Mouse (Mus musculus) right cerebral cortex, postnatal 14 days (tissue): ENCODE measurements around the gene Mtln.

Source experiments
- DNase-seq: peaks from one replicate; pipeline ENCODE4 v3.0.0; 2022

Mtln gene

DNA sequence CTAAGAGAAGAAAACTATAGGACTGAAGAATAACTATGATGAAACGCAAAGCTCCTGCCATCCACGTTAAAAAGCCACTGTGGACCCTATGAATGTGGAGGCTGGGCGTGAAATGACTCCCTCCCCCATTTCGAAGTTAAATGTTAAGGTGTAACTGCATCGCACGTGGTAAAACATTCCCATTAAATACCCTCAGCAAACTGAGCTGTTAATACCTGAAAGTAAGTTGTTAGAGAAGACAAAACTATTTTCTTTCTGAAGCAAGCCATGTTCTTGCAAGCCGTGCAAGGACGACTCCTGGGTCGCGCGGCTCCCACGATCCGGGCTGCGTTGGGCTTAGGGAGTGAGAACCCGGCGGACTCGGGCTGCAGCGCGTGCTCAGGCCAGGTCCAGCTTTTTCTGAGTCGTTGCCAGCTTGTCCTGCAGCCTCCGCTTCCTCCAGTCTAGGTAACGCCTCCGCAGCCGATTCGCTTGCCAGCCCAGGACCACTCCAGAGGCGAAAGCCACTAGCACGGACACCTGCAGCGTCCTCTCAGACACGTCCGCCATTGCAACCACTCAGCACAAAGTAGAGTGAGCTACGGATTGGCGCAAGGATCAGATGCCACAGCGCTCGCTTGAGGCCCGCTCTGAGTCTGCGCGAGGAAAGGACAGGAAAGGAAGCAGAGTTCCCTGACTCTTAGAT is at the start of gene Mtln:
Mtln (minus strand) TSS at position 570 of the 685 bp plus-strand sequence.
- peak; percentile 82 for DNase-seq

DNA sequence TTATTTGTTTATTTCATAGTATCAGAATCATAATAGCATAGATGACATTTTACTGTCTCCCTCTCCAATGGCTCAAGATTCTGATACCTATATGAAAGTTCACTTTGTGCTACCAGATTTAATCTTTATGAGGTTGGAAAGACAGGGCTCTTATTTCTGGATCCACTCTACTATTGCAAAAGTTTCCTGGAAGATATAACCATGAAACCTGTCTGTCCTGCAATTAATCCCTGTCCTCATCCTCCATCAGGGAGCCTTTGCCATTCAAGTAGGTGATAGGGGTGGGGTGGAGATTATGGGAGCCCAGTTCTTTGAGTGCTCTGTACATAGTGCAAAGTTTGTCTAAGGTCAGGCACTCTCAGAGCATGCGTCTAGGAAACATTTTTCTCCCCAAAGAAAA is 49.1 kb upstream of the Mtln start:
- DNase-seq, result no peak

DNA sequence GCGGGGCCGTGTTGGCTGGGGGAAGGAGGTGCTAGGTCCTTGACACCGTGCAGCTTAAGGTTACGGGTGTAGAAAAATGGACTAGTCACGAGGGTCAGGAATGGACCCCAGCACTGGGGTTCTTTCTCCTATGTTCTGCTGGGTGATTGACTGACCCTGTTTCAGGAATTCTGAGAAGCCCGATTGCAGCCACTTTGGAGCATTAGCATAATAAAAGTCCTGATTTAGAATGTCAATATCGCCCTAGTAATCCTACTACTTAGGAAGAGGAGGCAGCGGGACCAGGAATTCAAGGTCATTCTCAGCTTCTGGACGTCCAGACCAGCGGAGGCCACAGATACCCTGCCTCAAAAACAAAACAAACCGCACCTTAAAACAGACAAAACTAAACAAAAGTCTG is 47.1 kb upstream of the Mtln start:
- DNase-seq, result no peak

DNA sequence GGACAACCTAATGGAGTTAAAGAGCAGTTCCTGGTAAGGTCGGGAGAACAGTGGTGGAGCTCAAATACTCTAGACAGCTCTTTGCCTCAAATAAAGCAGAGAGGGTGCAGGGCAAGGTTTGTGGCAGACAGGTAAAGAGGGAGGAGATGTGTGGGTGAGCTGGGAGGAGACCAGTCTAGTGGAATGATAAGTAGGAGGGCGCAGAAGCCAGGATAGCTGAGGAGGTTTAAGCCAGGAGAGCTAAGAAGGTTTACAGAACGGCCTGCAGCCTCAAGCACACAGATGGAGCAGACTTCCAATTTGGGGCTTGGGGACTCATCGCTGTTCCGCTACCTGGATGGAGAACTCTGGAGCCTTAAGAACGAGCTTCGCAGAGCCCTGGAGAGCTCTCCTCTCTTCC is 46.3 kb upstream of the Mtln start, which contains the start of gene Acoxl:
Acoxl (plus strand) TSS at position 301 of the 400 bp plus-strand sequence.
- DNase-seq, result no peak

DNA sequence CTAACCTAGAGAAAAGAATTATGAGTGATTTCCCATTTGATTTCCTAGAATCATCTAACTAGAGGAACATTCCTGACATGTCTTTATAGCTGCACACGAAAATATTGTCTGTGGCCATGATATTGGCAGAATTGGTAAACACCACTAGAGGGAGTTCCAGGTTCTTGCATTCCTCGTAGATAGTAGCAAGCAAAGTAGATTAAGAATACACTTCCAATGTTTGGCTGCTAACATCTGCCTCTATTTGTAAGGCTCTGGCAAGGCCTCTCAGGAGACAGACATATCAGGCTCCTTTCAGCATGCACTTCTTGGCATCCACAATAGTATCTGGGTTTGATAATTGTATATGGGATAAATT is 40.5 kb upstream of the Mtln start:
- DNase-seq, result no peak

DNA sequence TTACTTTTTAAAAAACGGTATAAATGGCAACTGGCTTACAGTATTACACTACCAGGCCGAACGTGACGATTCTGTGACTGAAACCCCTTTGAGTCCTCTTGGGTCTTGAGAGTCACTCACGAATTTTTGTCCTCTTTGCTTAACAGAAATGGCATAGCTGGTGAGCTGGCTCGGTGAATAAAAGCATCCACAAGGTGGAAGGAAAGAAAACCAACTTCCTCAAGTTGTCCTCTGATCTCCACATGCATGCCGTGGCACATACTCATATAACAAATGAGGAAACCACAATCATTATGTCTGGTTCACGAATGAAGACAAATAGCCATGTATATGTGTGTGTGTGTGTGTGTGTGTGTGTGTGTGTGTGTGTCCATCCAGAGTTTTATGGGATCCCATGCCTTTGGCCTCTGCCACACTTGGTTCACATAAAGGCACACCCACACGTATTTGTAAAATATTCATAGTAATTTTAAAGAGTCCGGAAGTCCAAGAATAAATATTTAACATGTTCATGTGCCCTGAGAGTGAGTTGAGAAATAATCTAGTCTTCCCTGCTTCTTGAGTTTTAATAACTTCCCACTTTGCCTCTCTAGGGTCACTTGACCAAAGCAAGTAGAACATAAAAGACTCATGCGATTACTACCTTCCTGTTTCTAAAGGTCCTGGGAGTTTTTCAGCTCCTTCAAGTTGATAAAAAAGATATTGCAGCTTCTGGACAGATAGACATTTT is 40.0 kb upstream of the Mtln start:
- no peak for DNase-seq

DNA sequence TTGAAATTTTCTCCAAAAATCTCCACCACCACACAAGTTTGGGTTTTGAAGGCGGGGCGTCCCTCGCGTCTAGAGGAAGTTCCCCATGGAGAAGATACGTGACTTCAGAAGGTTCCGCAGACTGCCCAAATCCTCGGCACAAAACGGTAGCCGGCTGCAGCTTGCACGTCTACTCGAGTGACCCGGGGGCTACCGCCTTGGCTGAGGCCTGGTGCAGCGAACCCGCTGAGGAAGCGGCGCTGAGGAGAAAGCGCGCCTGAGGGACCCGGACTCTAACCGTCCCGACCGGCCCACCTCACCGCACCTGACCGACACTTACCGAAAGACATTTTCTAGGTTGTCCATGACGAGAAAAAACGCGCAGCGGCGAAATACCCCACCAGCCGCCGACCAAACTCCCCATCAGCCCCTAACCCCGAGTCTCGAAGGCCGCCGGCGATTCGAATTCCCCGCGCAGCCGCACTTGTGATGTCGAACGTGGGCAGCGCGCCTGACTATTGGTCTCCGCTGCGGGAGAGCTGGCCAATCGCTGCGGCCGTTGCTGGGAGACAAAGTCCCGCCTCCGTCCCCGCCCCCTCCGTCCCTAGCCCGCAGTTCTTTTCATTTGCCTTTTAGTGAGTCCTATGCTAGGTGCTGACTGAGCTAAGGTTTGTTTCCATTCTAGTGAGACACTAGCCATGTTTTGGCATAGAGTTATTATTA is 39.3 kb upstream of the Mtln start, which contains the start of gene Bub1:
Bub1 (minus strand) TSS at position 465 of the 702 bp plus-strand sequence.
- DNase-seq, result peak; percentile 98

DNA sequence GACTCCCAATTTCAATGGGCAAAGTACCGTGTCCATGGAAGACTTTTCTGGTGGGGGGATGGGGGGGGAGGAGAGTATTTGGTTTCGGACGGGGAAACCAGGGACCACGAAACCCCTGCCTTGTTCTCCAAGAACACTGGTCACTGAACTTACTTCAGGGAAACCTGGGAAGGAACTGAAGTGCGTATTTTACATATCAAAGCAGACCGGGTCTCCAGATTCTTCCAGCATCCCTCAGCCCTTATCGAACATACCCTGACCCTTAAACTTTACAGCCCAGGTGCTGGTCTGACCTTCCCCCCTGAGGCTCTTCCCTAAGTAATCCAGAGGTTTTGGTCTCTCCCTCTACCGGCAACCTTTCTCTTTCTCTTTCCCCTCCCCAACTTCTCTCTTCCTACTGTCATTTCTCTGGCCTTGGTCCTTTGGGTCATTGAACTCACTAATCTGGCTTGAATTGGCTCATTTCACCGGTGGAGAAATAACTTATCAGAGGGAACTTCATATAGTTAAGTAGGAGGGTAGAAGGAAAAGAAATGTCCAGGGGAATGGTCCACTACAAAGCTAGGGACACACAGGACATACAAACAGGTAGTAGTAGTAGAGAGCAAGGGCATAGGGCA is 2.5 kb downstream of the Mtln start:
- no peak for DNase-seq

DNA sequence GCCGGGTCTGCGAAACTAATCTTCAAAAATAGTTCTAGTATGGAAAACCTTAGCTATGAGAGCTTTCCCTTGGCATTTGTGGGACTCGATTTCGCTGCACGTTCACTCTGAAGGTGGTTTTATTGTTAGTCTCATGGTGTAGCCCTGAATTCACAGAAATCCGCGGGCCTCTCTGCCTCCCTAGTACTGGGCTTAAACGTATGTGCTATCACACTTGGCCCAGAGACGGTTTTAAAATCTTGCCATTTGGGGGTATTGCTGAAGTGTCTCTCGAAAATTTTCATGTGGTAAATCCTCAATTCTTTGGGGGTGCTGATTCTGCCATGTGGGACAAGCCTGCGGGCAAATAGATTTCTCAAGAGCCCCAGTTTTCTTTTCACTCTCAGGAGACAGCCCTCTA is 3.1 kb downstream of the Mtln start:
- no peak for DNase-seq

DNA sequence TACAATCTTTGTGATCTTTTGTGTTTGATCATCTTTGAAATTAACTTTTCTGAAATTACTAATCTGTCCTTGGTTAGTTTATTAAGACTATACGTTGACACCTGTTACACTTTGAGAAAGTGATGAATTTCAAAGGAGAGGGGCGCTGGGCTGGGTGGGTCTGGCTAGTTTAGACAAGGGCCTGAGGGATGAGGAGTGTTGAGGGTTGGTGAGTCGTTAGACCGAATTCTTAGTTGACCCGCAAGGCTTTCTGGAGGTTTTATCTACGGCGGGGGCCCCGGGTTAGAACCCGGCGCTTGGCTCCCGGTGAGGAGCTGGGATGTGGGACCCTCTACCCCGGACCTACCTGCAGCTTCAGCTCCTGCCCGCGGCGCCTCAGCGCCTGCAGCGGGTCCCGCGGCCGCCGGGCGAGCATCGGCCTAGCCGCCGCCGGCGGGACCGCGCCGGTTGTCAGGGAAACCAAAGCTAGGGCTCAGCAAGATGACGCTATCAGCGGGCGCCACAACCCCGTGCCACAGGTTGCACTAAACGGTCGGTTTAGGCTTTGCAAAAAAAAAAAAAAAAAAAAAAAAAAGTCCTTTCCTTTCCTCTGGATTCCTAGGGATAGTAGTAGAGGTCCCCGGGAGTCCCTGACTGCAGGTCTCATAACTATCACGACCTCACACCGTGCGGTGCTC is 3.7 kb downstream of the Mtln start, which contains the start of gene Nphp1:
Nphp1 (minus strand) TSS at position 458 of the 677 bp plus-strand sequence.
- DNase-seq, result peak; percentile 87

DNA sequence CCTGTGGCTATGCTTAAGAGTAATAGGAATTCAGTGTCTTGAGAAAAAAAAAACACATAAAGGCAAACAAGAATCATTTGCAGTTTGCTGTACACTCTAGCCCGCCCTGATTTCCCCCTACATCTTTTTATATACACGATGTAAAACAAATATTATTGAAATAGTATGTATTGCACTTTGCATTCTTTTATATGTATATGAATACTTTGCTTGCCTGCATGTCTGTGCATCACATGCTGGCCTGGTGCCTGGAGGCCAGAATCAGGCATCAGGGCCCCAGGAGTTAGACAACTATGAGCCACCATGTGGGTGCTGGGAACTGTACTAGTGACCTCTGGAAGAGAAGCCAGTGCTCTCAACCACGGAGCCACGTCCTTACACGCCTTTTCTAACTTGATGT is 5.1 kb downstream of the Mtln start:
- DNase-seq, result no peak

DNA sequence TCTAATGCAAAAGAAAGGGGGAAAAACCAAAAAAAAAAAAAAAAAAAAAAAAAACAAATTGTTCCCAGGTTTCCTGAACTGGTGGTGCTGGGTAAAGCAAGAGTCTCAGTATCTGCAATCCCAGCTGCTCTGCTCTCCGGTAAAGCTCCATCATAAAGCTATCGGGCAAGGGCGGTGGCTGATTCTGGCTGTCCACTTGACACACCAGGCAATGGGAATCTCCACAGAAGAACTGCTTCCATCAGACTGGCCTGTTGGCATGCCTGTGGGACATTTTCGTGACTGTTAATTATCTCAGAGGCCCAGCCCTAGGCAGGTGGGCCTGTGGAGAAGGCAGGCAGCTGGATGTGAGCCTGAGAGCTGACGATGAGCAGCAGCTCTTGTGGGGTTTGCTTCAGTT is 13.8 kb downstream of the Mtln start:
- no peak for DNase-seq

DNA sequence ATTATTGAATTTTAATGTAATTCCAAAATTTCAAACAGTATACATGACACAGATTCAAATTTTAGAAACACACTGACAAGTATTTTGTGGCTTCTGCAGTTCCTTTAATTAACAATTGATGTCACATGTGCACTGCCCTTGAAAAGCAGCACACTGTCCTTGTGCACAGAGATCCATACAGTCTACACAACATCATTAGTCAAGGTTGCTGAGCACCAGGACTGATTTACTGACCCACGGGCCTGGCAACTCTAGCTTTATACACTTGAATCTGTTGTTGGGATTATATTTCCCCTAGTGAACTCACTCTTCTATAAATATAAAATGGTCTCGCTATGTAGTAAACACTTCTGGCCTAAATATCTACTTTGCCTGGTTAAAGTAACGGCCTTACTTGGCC is 17.3 kb downstream of the Mtln start:
- no peak for DNase-seq

DNA sequence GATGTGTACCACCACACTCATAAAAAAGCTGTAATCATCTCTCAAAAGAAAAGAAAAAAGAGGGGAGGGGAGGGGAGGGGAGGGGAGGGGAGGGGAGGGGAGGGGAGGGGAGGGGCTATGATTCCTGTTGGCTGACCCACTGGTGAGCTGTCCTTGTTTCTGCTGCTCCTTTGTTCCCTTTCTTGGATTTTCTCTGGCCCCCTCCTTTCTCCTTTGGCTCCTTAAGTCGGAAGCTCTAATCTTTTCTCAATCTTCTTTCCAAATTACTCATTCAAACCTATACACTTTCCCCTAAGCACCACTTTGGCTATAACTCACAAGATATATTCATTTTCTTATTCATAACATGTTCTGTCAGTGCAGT is 17.7 kb downstream of the Mtln start:
- DNase-seq, result no peak

DNA sequence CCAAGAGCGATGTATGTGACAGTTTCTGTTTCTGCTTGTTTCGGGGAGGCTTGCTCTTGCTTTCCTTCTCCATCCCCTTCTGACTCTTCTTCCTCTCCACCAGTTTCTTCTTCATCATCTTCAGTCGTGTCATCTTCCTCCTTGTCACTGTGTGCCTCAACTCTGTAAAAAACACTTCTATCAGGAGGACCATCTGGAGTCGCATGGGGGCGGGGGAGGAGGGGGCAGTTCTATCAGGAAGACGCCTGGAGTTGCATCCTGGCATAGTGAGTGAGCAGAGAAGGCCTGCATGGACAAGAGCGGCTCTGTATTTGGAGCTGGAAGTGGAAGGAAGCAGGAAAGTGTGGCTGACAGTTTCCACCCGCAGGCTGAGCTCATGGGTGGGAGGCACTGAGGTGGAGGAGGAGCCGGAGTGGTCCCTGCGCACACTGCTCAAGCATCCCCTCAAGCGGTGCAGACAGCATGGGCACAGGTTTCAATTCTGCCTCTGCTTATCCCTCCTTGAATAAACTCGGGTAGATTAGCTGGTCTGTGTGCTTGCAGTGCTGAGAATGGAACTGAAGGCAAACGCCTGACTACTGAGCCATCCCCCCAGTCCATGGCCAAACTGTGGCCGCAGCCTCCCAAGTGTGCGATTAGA is 18.2 kb downstream of the Mtln start:
- no peak for DNase-seq

DNA sequence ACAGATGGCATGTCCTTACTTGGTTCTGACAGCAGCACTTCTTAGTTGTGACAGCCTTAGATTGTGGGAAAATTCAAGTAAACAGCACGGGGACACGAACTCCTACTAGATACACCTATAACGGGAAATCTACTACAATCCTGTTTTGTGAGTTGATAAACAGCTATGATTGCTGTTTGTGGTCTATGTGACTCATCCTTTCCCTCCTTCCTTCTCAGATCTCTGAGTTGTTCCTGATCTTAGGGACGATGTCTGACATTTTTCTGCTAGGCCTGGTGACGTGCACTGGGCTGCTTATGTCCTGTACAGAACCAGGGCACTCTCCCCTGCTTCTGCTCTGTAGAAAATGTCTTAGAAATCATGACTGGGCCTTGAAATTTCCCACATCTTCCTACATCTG is 30.7 kb downstream of the Mtln start:
- DNase-seq, result no peak

DNA sequence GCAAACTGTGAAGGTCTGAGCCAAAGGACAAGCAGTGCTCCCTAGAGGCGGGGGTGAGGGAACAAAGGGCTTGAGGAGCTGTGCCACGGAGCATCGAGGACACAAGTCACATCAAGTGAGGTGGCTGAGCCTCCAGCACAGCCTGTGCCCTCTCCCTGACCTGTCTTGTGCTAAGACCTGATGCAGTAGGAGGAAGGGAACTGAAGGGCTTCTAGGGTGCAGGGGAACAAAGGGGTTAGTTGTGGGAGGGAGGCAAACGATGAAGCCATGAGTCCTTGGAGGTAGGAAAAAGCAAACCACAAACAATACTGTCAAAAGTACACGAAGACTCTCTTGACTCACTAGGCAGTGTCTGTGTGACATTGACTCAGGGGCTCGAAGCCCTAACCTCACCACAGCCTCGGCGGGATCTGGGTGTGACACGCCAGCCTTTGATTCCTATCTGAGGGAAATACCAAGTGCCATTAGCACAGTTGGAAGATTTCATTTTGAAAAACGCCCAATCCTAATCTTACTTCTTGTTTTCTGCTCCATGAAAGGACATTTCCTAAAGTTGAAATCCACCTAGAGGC is 31.8 kb downstream of the Mtln start:
- DNase-seq, result no peak

DNA sequence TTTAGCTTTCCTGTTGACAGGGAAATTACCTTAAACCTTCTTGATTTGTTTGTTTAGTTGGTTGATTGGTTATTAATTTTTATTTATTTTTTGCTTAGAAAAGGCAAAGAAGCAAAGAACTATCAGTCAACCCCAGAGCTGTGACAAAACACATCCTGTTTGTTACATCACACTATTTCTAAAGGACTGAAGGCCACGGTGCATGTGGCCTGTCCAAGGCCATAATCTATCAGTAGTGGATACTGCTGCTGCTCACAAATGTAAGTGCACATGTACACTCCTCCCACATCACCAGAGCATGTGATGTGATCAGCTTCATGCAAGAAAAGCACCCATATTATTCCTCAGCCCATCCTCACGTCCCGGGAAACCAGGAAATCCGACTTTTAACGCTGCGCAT is 32.3 kb downstream of the Mtln start:
- DNase-seq, result no peak

DNA sequence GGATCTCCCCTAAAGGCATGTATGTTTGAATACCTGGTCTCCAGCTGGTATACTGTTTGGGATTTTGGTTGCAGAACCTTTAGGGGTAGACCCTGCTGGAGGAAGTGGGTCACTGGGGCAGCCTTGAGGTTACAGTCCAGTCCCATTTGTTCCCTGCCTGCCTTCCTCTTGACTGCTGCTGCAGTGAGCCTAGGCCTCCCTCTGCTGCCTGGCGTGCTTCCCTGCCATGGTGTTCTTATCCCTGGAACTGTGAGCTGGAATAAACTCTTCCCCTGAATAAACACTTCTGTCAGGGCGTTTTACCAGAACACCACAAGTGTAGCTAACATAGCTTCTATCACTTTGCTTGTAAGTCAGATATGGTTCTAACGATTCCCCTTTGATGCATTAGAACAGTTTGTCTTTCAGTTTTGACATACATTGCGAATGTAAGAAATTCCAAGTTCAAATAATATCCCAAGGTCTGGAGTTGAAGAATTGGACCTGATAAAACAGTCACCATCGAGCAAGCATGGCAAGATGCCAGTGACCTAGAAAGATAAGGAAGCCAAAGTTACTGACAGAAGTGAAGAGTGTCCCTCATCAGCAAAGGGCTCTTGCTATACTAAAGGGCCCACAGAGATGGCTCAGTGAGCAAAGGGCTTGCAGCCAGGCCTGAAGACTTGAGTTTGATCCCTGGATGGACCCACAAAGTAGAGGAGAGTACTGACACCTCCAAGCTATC is 33.0 kb downstream of the Mtln start:
- DNase-seq, result no peak

DNA sequence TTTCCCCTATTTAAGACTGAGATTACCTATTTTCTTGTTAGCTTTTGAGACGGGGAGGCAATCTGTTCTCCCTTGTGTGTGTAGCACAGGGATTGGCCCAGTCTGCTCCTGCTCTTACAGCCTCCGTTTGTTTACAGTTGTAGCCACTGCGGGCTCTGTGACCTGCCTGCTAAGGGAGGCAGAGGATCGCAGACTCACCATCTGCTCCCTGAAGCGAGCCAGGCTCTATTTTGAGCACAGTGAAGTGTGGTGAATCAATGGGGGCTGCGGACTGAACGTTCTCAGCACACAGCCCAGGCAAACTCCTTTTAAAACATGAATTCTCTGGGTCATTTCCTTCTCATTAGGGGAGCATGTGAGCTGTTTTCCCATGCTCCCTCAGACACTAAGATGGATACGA is 35.1 kb downstream of the Mtln start:
- DNase-seq, result peak; percentile 22

DNA sequence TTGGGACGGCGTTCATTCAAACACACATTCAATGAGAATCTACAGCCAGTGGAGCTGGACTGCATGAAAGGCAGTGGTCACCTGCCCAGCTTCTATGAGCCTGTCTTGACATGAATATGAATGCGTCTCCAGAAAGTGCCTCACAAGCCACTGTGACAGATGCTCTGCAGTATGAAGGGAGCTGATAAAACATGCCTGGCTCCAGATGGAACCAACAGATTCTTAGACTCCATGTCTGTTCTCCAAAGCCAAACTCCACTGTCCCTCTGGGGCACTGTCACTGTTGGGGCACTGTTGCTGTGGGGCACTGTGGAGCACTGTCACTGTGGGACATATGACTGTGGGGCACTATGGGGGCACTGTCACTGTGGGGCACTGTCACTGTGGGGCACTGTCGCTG is 38.2 kb downstream of the Mtln start:
- DNase-seq, result no peak
